Mouse (Mus musculus) liver, postnatal 0 days (tissue): ENCODE data around the gene Pigz.

Source experiments
- CTCF ChIP-seq: sonication (generic); IDR thresholded peaks from 2 replicates; pipeline ENCODE4 v1.5.1; 2016; ENCODE audit warnings: antibody characterized with exemption, low read depth
- EP300 ChIP-seq: IDR thresholded peaks from 2 replicates; pipeline ENCODE4 v1.6.1; 2016; ENCODE audit warnings: antibody characterized with exemption, low read depth, mild to moderate bottlenecking

- TF ChIP-seq CTCF (no peak), EP300 (no peak)
Measured at GRCm38 (mm10) chr16:31926091-31926490, 7.6 kb upstream of the Pigz start.
